Mouse (Mus musculus) kidney, embryonic 14.5 days (tissue): ENCODE measurements around the gene Kalrn. TPM values are rescaled to one million over a fixed set of nuclear protein-coding genes. Genes with fewer than 3 reads are reported as not detected.
A peak's percentile ranks its signal among the peaks of the same experiment; 100 is the strongest.

Experiments
- ATAC-seq: fragments of 200-750 bp; cut with Nextera tagmentation; 2 replicates; pipeline ENCODE4 v1.8.0; 2017; ENCODE audit warnings: moderate number of reproducible peaks, mild to moderate bottlenecking, moderate TSS enrichment, moderate library complexity; ENCODE audit not compliant: low FRiP score, low TSS enrichment
- H3K27ac ChIP-seq: fragments of 300-500 bp; sonication (generic); 2 replicates; pipeline ENCODE4 v1.5.1; 2014; ENCODE audit warnings: low read depth, mild to moderate bottlenecking, low read length, moderate library complexity, mixed read lengths
- H3K27me3 ChIP-seq: fragments of 300-500 bp; sonication (generic); 2 replicates; pipeline ENCODE4 v1.6.1; 2014; ENCODE audit warnings: mild to moderate bottlenecking, low read length; ENCODE audit not compliant: control insufficient read depth, insufficient read depth
- H3K36me3 ChIP-seq: fragments of 300-500 bp; sonication (generic); 2 replicates; pipeline ENCODE4 v1.6.1; 2014; ENCODE audit warnings: low read length, mixed read lengths; ENCODE audit not compliant: control insufficient read depth, insufficient read depth
- H3K4me1 ChIP-seq: fragments of 300-500 bp; sonication (generic); 2 replicates; pipeline ENCODE4 v1.6.1; 2014; ENCODE audit warnings: low read length, mixed read lengths; ENCODE audit not compliant: control insufficient read depth, insufficient read depth
- H3K4me2 ChIP-seq: fragments of 300-500 bp; sonication (generic); replicated peaks from 2 replicates; pipeline ENCODE4 v1.6.1; 2014; ENCODE audit warnings: low read depth, mild to moderate bottlenecking, low read length
- H3K4me3 ChIP-seq: fragments of 300-500 bp; sonication (generic); 2 replicates; pipeline ENCODE4 v1.5.1; 2014; ENCODE audit warnings: mild to moderate bottlenecking, low read length
- H3K9ac ChIP-seq: fragments of 300-500 bp; sonication (generic); 2 replicates; pipeline ENCODE4 v1.6.1; 2014; ENCODE audit warnings: low read depth, mild to moderate bottlenecking, low read length, moderate library complexity
- H3K9me3 ChIP-seq: fragments of 300-500 bp; sonication (generic); 2 replicates; pipeline ENCODE4 v1.6.1; 2016; ENCODE audit warnings: low read length; ENCODE audit not compliant: control insufficient read depth
- WGBS: fragments of 180-500 bp; shearing (Covaris S2); extraction: QIAGEN DNeasy Blood & Tissue Kit; methylation state at CpG from one replicate; pipeline ENCODE4 v1.1.7; 2014; 5-methylcytosine and 5-hydroxymethylcytosine counted together
- polyA plus RNA-seq: library from polyadenylated mRNA; unstranded; fragments of >200 nt; fragmentation: Nextera tagmentation; extraction: Ambion mirVana; gene quantifications from 2 replicates; pipeline ENCODE4 v1.2.1, GENCODE M21; 2014

Gene Kalrn
- polyA plus RNA-seq, 1 experiment from 2014 or later, result 16.0 TPM

DNA sequence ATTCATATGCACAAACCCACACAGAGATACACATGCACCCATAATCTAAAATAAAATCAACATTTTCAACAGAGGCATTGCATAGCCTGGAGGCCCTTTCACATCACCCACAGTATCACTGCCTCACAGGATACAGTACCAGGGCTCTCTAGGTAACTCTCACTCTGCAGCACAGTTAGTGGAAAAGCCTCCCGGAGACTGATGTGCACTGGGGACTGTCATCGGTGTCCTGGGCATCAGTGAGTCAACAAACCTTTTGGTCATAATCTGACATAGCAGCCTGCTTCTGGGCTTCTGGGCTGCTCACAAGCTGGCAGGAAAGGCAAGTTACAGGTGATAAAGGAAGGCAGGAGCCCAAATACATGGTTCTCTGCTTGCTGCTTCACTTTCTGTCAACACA, 31.0 kb downstream of the Kalrn start:
- H3K27me3 ChIP-seq, result no peaks in the 10 kb centered on the region
- no peak overlapping the region for H3K9ac ChIP-seq
- H3K4me1 ChIP-seq, result no peaks in the 10 kb centered on the region
- no peak overlapping the region for H3K4me3 ChIP-seq
- H3K36me3 ChIP-seq, result no peaks in the 10 kb centered on the region
- peaks cover 2% of the 10 kb centered on the region; the same call in 1 of the 2 replicates for H3K9me3 ChIP-seq
- no peak overlapping the region for H3K4me2 ChIP-seq
- WGBS, result 91% methylated on average over 2 of the region's 2 CpGs
- H3K27ac ChIP-seq, result no peak overlapping the region
- no peak for ATAC-seq

GRCm38 (mm10) chr16:34538679-34539185, 34.6 kb downstream of the Kalrn start:
- no peaks in the 10 kb centered on the region for H3K27me3 ChIP-seq
- 62% methylated on average over 5 of the region's 5 CpGs for WGBS
- no peak overlapping the region for H3K9ac ChIP-seq
- peaks cover 2% of the 10 kb centered on the region; the same call in 1 of the 2 replicates for H3K9me3 ChIP-seq
- no peak overlapping the region for H3K27ac ChIP-seq
- H3K4me1 ChIP-seq, result peaks cover 13% of the 10 kb centered on the region
- no peak for ATAC-seq
- H3K4me2 ChIP-seq, result no peak overlapping the region
- H3K4me3 ChIP-seq, result no peak overlapping the region
- H3K36me3 ChIP-seq, result no peaks in the 10 kb centered on the region

GRCm38 (mm10) chr16:34536300-34536699, 37.0 kb downstream of the Kalrn start:
- H3K27me3 ChIP-seq, result no peaks in the 10 kb centered on the region
- WGBS, result 58% methylated on average over 6 of the region's 6 CpGs
- H3K27ac ChIP-seq, result no peak overlapping the region
- no peaks in the 10 kb centered on the region for H3K9me3 ChIP-seq
- H3K9ac ChIP-seq, result no peak overlapping the region
- H3K36me3 ChIP-seq, result no peaks in the 10 kb centered on the region
- no peak overlapping the region for H3K4me3 ChIP-seq
- no peak overlapping the region for H3K4me2 ChIP-seq
- peak; percentile 71 for ATAC-seq
- peaks cover 13% of the 10 kb centered on the region for H3K4me1 ChIP-seq

GRCm38 (mm10) chr16:34535135-34535534, 38.2 kb downstream of the Kalrn start:
- Histone ChIP-seq H3K4me2 (no peak overlapping the region), H3K27ac (no peak overlapping the region), H3K4me1 (peaks cover 13% of the 10 kb centered on the region), H3K27me3 (no peaks in the 10 kb centered on the region), H3K4me3 (no peak overlapping the region), H3K36me3 (no peaks in the 10 kb centered on the region), H3K9me3 (no peaks in the 10 kb centered on the region), H3K9ac (no peak overlapping the region)
- WGBS, result 40% methylated on average over 7 of the region's 7 CpGs
- no peak for ATAC-seq

- no peak overlapping the region for H3K4me2 ChIP-seq
- H3K4me3 ChIP-seq, result no peak overlapping the region
- no peaks in the 10 kb centered on the region for H3K9me3 ChIP-seq
- no peak overlapping the region for H3K9ac ChIP-seq
- ATAC-seq, result no peak
- H3K4me1 ChIP-seq, result peaks cover 13% of the 10 kb centered on the region
- H3K27ac ChIP-seq, result no peak overlapping the region
- no peaks in the 10 kb centered on the region for H3K36me3 ChIP-seq
- H3K27me3 ChIP-seq, result no peaks in the 10 kb centered on the region
- 3% methylated on average over 1 of the region's 1 CpGs for WGBS
Measured at GRCm38 (mm10) chr16:34531506-34531905, 41.8 kb downstream of the Kalrn start.

DNA sequence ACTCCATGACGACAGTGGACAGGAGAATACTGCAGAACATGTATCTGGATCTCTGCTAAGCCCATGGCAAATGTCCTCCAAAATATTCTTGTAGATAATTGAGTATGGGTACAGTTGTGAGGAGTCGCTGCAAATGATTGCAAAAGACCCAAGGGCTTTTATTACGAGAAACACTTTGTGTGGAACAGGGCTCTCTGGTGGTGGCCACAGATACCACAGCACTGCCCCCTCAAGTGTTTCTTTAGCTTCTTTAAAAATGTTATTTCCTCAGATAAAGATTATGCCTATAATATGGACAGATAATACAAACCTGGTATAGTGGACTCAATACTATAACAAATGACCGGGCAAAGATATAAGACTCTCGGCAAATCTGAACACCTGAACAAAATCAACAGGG, 43.3 kb downstream of the Kalrn start:
- H3K9me3 ChIP-seq, result no peaks in the 10 kb centered on the region
- no peak for ATAC-seq
- peaks cover 2% of the 10 kb centered on the region for H3K4me1 ChIP-seq
- no peaks in the 10 kb centered on the region for H3K36me3 ChIP-seq
- H3K4me3 ChIP-seq, result no peak overlapping the region
- H3K27ac ChIP-seq, result no peak overlapping the region
- H3K4me2 ChIP-seq, result no peak overlapping the region
- H3K27me3 ChIP-seq, result no peaks in the 10 kb centered on the region
- WGBS, result 90% methylated on average over 5 of the region's 5 CpGs
- H3K9ac ChIP-seq, result no peak overlapping the region

DNA sequence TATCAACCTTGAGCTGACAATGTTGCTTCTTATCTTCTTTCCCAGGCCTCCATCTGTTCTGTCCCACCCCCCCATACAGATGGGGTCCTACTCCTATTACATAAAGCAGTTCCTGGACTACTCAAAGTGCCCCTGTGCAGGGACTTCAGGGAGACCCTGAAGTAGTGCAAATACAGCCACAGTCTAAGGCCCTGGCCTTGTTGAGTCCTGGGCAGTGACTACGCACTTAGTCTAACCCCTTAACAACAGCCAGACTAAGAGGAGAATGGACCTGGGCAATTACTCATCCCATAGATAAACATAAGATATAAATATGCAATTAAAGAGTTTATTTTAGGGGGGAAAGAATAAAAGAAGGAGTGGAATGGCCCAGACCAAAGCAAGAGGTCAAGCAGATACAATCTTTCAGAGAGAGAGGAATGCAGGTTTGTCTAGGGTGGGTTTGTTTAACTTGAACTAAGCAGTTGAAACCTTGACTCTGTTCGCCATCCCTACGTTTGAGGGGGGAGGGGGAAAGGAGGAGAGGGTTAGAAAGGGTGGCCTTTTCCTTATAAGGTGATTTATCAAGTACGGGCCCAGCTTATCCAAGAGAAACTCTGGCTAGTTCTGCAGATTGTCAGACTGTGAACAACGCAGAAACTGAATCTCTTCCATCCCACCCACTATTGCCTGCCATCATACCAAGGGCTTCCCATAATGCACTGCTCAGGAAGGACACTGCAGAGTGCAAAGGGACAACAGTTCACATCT, 44.9 kb downstream of the Kalrn start:
- H3K4me3 ChIP-seq, result no peak overlapping the region
- no peak overlapping the region for H3K27ac ChIP-seq
- no peaks in the 10 kb centered on the region for H3K36me3 ChIP-seq
- WGBS, result 33% methylated on average over 5 of the region's 5 CpGs
- no peak overlapping the region for H3K9ac ChIP-seq
- no peaks in the 10 kb centered on the region for H3K27me3 ChIP-seq
- no peaks in the 10 kb centered on the region for H3K4me1 ChIP-seq
- H3K4me2 ChIP-seq, result no peak overlapping the region
- peak; percentile 49; the same call in 1 of the 2 replicates for ATAC-seq
- H3K9me3 ChIP-seq, result no peaks in the 10 kb centered on the region

DNA sequence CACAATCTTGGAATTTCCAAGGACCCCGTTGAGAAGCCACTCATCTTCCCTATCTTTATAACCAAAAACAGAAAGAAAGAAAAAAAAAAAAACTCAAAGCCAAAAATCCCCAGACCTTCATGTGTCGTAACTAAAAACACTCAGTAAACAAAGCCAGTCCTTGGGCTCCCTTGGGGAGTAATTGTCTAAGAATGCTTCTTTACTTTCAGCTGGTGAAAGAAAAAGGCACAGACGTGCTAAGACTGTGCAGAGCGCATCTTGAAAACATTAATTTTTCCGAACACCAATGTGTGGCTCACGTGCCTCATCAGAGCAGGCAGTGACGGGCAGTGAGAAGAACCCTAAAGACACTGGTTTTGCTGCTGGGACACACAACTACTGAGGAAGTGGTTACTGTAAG, 47.0 kb downstream of the Kalrn start:
- H3K9me3 ChIP-seq, result no peaks in the 10 kb centered on the region
- H3K4me1 ChIP-seq, result no peaks in the 10 kb centered on the region
- no peak overlapping the region for H3K27ac ChIP-seq
- H3K9ac ChIP-seq, result no peak overlapping the region
- no peaks in the 10 kb centered on the region for H3K27me3 ChIP-seq
- H3K4me3 ChIP-seq, result no peak overlapping the region
- WGBS, result 84% methylated on average over 7 of the region's 7 CpGs
- no peaks in the 10 kb centered on the region for H3K36me3 ChIP-seq
- no peak for ATAC-seq
- H3K4me2 ChIP-seq, result no peak overlapping the region

DNA sequence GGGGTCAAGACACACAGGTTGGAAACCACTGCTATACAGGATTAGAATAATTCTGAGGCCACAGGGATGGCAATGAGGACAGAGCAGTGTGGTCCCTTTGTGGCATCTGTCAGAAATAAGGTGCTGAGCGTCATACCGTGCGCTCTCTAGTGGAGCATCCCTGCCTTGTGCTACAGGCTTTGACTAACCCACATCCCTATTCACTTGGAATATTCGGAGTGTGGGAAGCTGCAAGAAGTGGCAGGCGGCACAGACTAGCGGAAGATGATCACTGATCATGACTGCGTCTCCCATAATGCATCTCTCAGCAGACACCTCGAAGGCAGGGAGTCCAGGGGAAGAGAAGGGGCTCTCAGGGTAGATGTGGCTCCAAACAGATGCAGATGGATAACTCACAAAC, 47.5 kb downstream of the Kalrn start:
- WGBS, result 87% methylated on average over 8 of the region's 8 CpGs
- H3K27ac ChIP-seq, result no peak overlapping the region
- H3K9ac ChIP-seq, result no peak overlapping the region
- no peaks in the 10 kb centered on the region for H3K27me3 ChIP-seq
- H3K9me3 ChIP-seq, result no peaks in the 10 kb centered on the region
- H3K4me3 ChIP-seq, result no peak overlapping the region
- H3K36me3 ChIP-seq, result no peaks in the 10 kb centered on the region
- no peak overlapping the region for H3K4me2 ChIP-seq
- no peaks in the 10 kb centered on the region for H3K4me1 ChIP-seq
- no peak for ATAC-seq
